Mouse (Mus musculus) intestine, embryonic 15.5 days (tissue): ENCODE results near the gene Fbxl15. TPM values are rescaled to one million over a fixed set of nuclear protein-coding genes. Genes with fewer than 3 reads are reported as not detected.

ENCODE experiments used
- ATAC-seq: fragments of 200-750 bp; cut with Nextera tagmentation; 2 replicates; pipeline ENCODE4 v1.8.0; 2017; ENCODE audit warnings: moderate TSS enrichment, moderate library complexity
- H3K27ac ChIP-seq: fragments of 300-500 bp; sonication (generic); 2 replicates; pipeline ENCODE4 v1.5.1; 2015; ENCODE audit warnings: mild to moderate bottlenecking, inconsistent platforms
- H3K27me3 ChIP-seq: fragments of 300-500 bp; sonication (generic); replicated peaks from 2 replicates; pipeline ENCODE4 v1.6.1; 2015; ENCODE audit warnings: inconsistent platforms
- H3K36me3 ChIP-seq: fragments of 300-500 bp; sonication (generic); 2 replicates; pipeline ENCODE4 v1.6.1; 2015; ENCODE audit warnings: inconsistent platforms
- H3K4me1 ChIP-seq: fragments of 300-500 bp; sonication (generic); replicated peaks from 2 replicates; pipeline ENCODE4 v1.6.1; 2015; ENCODE audit warnings: inconsistent platforms
- H3K4me2 ChIP-seq: fragments of 300-500 bp; sonication (generic); replicated peaks from 2 replicates; pipeline ENCODE4 v1.6.1; 2015; ENCODE audit warnings: mild to moderate bottlenecking, inconsistent platforms
- H3K4me3 ChIP-seq: fragments of 300-500 bp; sonication (generic); replicated peaks from 2 replicates; pipeline ENCODE4 v1.5.1; 2015; ENCODE audit warnings: inconsistent platforms
- H3K9ac ChIP-seq: fragments of 300-500 bp; sonication (generic); 2 replicates; pipeline ENCODE4 v1.6.1; 2015; ENCODE audit warnings: inconsistent platforms
- H3K9me3 ChIP-seq: fragments of 300-500 bp; sonication (generic); 2 replicates; pipeline ENCODE4 v1.6.1; 2016; ENCODE audit warnings: inconsistent platforms
- WGBS: fragments of 180-500 bp; shearing (Covaris S2); methylation state at CpG from one replicate; pipeline ENCODE4 v1.1.7; 2015; 5-methylcytosine and 5-hydroxymethylcytosine counted together
- polyA plus RNA-seq: library from polyadenylated mRNA; unstranded; fragments of >200 nt; fragmentation: Nextera tagmentation; extraction: Ambion mirVana; gene quantifications from 2 replicates; pipeline ENCODE4 v1.2.1, GENCODE M21; 2015

Fbxl15 gene
- polyA plus RNA-seq, 1 experiment from 2014 or later, result 15.6 TPM

DNA sequence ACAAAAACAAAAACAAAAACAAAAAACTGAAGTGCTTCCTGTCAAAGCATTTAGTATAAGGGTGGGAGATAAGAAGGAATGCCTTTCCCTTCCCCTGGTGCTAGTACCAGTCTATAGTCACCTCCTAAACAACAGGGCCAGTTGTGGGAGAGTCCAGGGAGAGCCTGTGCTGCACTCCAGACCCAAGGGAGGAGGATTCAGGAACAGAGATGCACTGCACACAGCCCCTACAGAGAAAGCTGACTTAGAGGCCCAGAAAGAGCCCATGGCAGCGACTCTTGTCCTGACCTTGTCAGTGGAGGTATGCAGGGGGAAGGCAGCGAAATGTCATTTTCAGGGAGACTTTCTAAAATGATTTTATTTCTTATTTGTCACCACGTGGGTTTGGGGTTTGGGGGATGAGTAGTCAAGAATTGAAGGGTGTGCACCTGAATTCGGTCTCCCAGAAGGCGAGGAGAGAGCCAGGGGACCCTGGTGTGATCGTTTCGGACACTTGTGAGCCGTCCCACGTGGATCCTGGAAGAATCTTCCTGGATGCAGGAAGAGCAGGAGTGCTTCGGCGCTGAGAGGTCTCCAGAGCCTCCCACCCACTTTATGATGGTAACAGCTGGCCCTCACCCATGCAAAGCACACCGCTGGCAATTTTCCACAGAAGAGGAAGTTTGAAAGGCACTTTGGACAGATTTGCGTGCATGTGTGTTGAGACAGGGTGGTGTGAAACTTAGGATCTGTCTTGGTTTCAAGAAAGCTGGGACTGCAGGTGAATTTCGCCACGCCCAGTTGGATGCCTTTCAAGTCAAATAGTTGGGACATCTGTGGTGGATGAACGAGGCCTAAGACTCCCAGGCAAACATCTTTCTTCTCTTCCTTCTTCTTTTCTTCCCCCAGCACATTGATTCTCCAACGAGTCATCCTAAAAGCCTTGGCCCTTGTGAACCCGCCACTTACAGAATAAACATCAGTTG is 24.5 kb upstream of the Fbxl15 start:
- WGBS, result 52% methylated on average over 18 of the region's 18 CpGs
- H3K9me3 ChIP-seq, result no peaks in the 10 kb centered on the region
- peaks cover 4% of the 10 kb centered on the region; the same call in 1 of the 2 replicates for H3K36me3 ChIP-seq
- H3K4me3 ChIP-seq, result peak overlapping the region; percentile 68
- H3K4me1 ChIP-seq, result peaks cover 19% of the 10 kb centered on the region
- H3K27ac ChIP-seq, result peak overlapping the region; percentile 83; the same call in 1 of the 2 replicates
- H3K9ac ChIP-seq, result no peak overlapping the region
- no peak for ATAC-seq
- H3K4me2 ChIP-seq, result peak overlapping the region; percentile 98
- no peaks in the 10 kb centered on the region for H3K27me3 ChIP-seq

DNA sequence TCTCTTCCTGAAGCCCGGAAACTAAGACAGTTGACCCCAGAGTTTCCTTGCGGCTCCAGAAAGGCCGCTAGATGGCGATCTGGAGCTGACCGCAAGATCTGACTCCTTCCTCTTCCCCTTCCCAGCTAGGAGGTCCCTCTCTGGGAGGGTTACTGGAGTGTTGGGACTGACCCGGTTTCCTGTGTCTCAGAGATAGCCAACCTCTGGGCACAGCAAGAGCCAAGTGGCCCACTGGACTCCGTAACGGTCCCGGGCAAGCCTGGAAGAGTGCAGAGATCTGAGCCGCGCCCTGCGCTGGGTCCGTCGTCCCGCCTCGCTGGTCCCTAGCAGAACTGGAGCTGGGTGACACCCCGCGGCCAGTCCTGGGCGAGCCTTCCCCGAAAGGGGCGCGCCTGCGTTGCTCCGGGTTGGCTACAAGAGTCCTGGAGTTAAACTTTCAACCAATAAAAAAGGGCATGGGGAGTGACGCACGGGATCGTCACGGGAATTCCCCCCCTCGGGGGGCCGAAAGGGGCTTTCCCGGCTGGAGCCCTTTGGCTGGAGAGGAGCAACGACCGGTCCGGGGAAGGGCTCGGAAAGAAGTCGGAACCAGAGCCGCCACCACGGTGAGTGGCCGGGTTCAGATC is 23.7 kb upstream of the Fbxl15 start, which contains the start of gene Nfkb2:
Gene Nfkb2, plus strand, starts transcription at position 105 of the 626 bp plus-strand sequence.
- ATAC-seq, result peak; percentile 92

DNA sequence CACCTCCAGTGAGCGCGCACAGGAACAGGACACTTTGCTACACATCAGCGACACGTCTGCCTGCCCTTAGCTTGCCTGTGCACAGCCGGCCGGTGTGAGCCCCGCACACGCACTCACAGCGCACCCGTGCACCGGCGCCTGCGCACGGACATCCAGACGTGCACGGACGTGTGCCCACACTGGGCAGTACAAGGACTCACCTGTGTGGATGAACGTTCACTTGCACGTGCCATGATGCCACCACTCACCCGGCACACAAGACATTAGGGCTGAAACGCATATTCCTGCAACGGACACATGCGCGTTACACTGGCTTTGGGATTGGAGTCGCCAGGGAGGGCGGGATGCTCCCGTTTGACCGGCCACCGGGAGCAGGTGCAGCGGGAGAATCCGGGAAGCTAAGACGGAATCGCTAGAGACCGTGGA is 23.1 kb upstream of the Fbxl15 start:
- H3K9me3 ChIP-seq, result no peaks in the 10 kb centered on the region
- peaks cover 24% of the 10 kb centered on the region for H3K4me1 ChIP-seq
- peak overlapping the region; percentile 98 for H3K4me2 ChIP-seq
- peaks cover 4% of the 10 kb centered on the region; the same call in 1 of the 2 replicates for H3K36me3 ChIP-seq
- 0% methylated on average over 34 of the region's 34 CpGs for WGBS
- peak overlapping the region; percentile 71 for H3K9ac ChIP-seq
- peak overlapping the region; percentile 68 for H3K4me3 ChIP-seq
- H3K27me3 ChIP-seq, result no peaks in the 10 kb centered on the region
- peak overlapping the region; percentile 83 for H3K27ac ChIP-seq
- ATAC-seq, result peak; percentile 64

More for the DNA sequence above, 23.7 kb upstream of the Fbxl15 start, which contains the start of gene Nfkb2:
- Histone ChIP-seq H3K27ac (peak within 1 kb of the TSS; percentile 83), H3K27me3 (no peaks in the 10 kb centered on the region), H3K4me2 (peak within 1 kb of the TSS; percentile 98), H3K4me1 (peaks cover 24% of the 10 kb centered on the region), H3K36me3 (peaks cover 4% of the 10 kb centered on the region; the same call in 1 of the 2 replicates), H3K9ac (peak within 1 kb of the TSS; percentile 71), H3K9me3 (no peaks in the 10 kb centered on the region), H3K4me3 (peak within 1 kb of the TSS; percentile 68)
- WGBS, result 0% methylated on average over 39 of the region's 39 CpGs

DNA sequence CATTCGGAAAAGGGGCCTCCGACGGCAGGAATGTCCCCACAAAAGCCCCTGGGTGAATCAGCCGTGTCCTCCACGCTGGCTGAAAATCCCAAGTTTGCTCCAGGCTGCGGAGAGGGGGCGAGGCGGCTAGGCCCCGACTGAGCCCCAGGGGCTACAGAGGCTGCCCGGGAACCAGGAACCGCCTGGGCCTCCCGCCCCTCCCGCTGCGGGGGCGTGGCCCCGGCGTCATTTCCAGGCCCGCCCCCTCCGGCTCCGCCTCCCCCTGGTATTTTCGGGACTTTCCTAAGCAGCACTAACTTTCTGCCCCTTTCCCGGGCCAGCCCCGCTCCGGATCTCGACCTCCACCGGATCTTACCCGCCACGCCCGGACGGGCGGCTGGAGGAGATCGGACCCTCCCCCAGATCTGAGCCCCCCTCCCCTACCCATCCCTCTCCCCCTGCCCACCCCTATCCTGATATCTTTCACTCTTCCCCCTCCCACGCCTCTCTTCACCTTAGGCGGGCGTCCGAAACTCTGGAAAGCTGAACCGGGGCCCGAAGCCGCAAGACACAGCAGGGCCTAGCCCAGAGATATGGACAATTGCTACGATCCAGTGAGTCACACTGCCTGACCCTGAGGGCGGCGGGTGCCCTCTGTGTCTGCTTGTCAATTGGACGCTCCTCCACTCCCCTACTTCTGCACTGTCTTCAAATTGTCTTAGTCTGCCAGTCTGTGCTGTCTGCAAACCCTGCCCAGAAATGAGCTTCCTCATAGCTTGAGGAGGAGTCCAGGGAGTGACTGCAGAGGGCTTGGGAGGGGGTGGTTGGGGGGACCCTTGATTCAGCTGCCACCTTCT is 22.3 kb upstream of the Fbxl15 start:
- WGBS, result 2% methylated on average over 39 of the region's 43 CpGs
- H3K9ac ChIP-seq, result peak overlapping the region; percentile 71

DNA sequence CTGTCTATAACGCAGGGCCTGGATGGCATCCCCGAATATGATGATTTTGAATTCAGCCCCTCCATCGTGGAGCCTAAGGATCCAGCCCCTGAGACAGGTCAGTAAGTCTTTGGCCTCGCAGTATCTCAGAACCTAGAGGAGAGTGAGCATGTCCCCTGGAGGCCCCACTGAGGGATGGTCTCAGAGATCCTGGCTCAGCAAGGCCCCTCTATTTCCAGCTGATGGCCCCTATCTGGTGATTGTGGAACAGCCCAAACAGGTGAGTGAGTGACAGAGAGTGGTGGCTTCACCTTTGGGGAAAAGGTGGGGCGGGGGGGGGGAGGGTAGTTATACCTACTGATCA is 21.7 kb upstream of the Fbxl15 start:
- Histone ChIP-seq H3K36me3 (peaks cover 4% of the 10 kb centered on the region; the same call in 1 of the 2 replicates), H3K9ac (peak overlapping the region; percentile 71), H3K4me1 (peaks cover 24% of the 10 kb centered on the region), H3K27me3 (no peaks in the 10 kb centered on the region), H3K4me2 (peak overlapping the region; percentile 98), H3K27ac (peak overlapping the region; percentile 41; the same call in 1 of the 2 replicates), H3K4me3 (peak overlapping the region; percentile 68), H3K9me3 (no peaks in the 10 kb centered on the region)
- ATAC-seq, result no peak
- WGBS, result 53% methylated on average over 5 of the region's 5 CpGs

More for the DNA sequence above, 22.3 kb upstream of the Fbxl15 start:
- Histone ChIP-seq H3K27ac (peak overlapping the region; percentile 83), H3K4me1 (peaks cover 24% of the 10 kb centered on the region), H3K4me3 (peak overlapping the region; percentile 68), H3K4me2 (peak overlapping the region; percentile 98), H3K9me3 (no peaks in the 10 kb centered on the region), H3K36me3 (peaks cover 4% of the 10 kb centered on the region; the same call in 1 of the 2 replicates), H3K27me3 (no peaks in the 10 kb centered on the region)
- peak; percentile 82 for ATAC-seq

DNA sequence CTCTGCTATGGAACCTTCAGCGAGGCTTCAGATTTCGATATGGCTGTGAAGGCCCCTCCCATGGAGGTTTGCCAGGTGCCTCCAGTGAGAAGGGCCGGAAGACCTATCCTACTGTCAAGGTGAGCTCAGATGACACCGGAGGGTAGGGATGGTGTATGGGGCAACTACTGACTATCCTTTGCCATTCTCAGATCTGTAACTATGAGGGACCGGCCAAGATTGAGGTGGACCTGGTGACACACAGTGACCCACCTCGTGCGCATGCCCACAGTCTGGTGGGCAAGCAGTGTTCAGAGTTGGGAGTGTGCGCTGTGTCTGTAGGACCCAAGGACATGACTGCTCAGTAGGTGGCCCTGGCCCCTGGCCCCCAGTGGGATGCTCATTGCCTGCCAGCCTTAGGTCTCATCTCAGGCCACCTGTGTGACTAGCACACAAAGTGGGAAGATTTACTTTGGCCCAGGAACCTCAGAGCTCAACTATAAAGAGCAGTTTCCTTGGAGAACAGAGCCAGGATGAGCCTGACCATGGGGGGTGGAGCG is 21.2 kb upstream of the Fbxl15 start:
- peaks cover 5% of the 10 kb centered on the region; the same call in 1 of the 2 replicates for H3K36me3 ChIP-seq

DNA sequence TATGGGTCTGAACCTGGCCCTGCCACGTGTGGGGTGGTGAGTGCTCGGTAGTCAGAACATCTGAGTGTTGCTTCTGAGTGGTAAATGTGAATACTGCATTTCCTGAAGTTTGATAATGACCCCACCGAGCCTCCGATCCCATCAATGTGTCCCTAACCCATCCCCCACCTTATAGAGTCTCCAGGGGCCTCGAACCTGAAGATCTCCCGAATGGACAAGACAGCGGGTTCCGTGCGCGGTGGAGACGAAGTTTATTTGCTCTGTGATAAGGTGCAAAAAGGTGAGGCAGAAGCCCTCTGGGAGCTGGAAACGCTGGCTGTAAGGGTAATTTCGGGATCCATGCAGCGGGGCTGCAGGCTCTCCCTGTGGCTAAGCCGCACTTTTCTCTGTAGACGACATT is 20.2 kb upstream of the Fbxl15 start:
- no peak overlapping the region for H3K4me3 ChIP-seq
- H3K9ac ChIP-seq, result no peak overlapping the region
- no peak for ATAC-seq
- H3K27me3 ChIP-seq, result no peaks in the 10 kb centered on the region
- H3K27ac ChIP-seq, result no peak overlapping the region
- peaks cover 24% of the 10 kb centered on the region for H3K4me1 ChIP-seq
- H3K4me2 ChIP-seq, result no peak overlapping the region
- H3K36me3 ChIP-seq, result peaks cover 12% of the 10 kb centered on the region
- H3K9me3 ChIP-seq, result no peaks in the 10 kb centered on the region
- 82% methylated on average over 16 of the region's 16 CpGs for WGBS

More for the DNA sequence above, 21.2 kb upstream of the Fbxl15 start:
- no peak overlapping the region for H3K4me2 ChIP-seq
- 98% methylated on average over 9 of the region's 9 CpGs for WGBS
- no peak for ATAC-seq
- no peaks in the 10 kb centered on the region for H3K27me3 ChIP-seq
- no peak overlapping the region for H3K27ac ChIP-seq
- H3K9me3 ChIP-seq, result no peaks in the 10 kb centered on the region
- peaks cover 24% of the 10 kb centered on the region for H3K4me1 ChIP-seq
- H3K4me3 ChIP-seq, result no peak overlapping the region
- H3K9ac ChIP-seq, result no peak overlapping the region

DNA sequence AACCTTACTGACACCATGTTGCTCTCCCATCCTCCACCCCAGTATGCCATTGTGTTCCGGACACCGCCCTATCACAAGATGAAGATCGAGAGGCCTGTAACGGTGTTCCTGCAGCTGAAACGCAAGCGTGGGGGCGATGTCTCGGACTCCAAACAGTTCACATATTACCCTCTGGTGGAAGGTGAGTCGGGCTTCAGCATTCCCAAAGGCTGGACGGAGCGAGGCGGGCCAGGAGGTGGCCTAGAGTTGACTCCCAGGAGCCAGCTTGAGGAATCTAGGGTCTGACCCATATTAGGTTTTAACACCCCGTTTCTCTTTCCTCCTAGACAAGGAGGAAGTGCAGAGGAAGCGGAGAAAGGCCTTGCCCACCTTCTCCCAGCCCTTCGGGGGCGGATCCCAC is 19.7 kb upstream of the Fbxl15 start:
- Histone ChIP-seq H3K9ac (no peak overlapping the region), H3K9me3 (no peaks in the 10 kb centered on the region), H3K27ac (no peak overlapping the region), H3K4me3 (no peak overlapping the region), H3K4me2 (peak overlapping the region; percentile 90), H3K27me3 (no peaks in the 10 kb centered on the region), H3K36me3 (peaks cover 12% of the 10 kb centered on the region), H3K4me1 (peaks cover 24% of the 10 kb centered on the region)
- 75% methylated on average over 16 of the region's 16 CpGs for WGBS
- ATAC-seq, result no peak

DNA sequence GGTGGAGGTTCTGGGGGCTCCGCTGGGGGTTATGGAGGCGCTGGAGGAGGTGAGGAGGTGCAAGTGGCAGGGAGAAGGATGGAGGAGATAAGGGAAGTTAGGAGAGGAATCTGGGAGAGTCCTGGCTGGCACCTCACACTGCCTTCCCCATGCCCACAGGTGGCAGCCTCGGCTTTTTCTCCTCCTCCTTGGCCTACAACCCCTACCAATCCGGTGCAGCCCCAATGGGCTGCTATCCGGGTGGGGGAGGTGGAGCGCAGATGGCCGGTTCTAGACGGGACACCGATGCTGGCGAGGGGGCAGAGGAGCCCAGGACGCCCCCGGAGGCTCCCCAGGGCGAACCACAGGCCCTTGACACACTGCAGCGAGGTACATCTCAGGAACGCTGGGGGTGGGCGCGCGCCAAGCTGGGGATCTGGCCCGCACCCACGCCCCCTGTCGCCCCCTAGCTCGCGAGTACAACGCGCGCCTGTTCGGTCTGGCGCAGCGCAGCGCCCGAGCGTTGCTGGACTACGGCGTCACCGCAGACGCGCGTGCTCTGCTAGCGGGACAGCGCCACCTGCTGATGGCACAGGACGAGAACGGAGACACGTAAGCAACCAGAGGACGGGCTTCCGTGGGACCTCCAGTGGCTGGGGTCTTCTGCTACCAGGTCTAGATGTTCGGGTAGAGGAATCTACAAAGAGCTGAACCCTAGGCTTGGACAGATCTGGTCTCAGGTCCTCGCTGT is 19.1 kb upstream of the Fbxl15 start:
- peak overlapping the region; percentile 38 for H3K4me3 ChIP-seq
- WGBS, result 4% methylated on average over 47 of the region's 47 CpGs
- H3K4me1 ChIP-seq, result peaks cover 22% of the 10 kb centered on the region
- no peak overlapping the region for H3K27ac ChIP-seq
- peak overlapping the region; percentile 90 for H3K4me2 ChIP-seq
- no peaks in the 10 kb centered on the region for H3K27me3 ChIP-seq
- peaks cover 12% of the 10 kb centered on the region for H3K36me3 ChIP-seq
- H3K9me3 ChIP-seq, result no peaks in the 10 kb centered on the region
- peak overlapping the region; percentile 43 for H3K9ac ChIP-seq
- peak; percentile 19; the same call in 1 of the 2 replicates for ATAC-seq

DNA sequence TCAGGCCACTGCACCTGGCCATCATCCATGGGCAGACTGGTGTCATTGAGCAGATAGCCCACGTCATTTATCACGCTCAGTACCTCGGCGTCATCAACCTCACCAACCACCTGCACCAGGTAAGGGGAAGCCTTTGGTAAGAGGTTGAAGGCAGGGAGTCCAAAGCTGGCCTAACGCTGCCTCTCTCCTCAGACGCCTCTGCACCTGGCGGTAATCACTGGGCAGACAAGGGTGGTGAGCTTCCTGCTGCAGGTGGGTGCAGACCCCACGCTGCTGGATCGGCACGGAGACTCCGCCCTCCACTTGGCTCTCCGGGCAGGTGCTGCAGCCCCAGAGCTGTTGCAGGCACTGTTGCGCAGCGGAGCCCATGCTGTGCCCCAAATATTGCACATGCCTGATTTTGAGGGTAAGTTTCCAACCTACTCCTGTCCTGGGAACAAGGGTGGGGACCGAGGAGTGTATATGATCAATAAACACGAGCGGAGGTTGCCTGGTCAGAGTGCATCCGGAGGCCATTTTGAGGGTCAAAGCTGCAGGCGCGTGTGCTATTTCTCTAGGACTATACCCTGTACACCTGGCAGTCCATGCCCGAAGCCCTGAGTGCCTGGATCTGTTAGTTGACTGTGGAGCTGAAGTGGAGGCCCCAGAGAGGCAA is 18.2 kb upstream of the Fbxl15 start:
- H3K27me3 ChIP-seq, result 0 out of 2 replicates have a peak, but pooled peaks cover 8% of the 10 kb centered on the region

More for the DNA sequence above, 18.2 kb upstream of the Fbxl15 start:
- Histone ChIP-seq H3K4me2 (no peak overlapping the region), H3K27ac (no peak overlapping the region), H3K9me3 (no peaks in the 10 kb centered on the region), H3K9ac (no peak overlapping the region), H3K4me1 (peaks cover 29% of the 10 kb centered on the region), H3K4me3 (no peak overlapping the region), H3K36me3 (peaks cover 12% of the 10 kb centered on the region)
- ATAC-seq, result no peak
- WGBS, result 78% methylated on average over 21 of the region's 21 CpGs
